Mouse (Mus musculus): Measurements from ENCODE around the gene Pilrb2.
"Not testable (repeated sequence)": the region's sequence is repeated elsewhere in the genome, so short reads cannot be mapped to it uniquely, and the experiment has no call there.

Pilrb2 gene

DNA sequence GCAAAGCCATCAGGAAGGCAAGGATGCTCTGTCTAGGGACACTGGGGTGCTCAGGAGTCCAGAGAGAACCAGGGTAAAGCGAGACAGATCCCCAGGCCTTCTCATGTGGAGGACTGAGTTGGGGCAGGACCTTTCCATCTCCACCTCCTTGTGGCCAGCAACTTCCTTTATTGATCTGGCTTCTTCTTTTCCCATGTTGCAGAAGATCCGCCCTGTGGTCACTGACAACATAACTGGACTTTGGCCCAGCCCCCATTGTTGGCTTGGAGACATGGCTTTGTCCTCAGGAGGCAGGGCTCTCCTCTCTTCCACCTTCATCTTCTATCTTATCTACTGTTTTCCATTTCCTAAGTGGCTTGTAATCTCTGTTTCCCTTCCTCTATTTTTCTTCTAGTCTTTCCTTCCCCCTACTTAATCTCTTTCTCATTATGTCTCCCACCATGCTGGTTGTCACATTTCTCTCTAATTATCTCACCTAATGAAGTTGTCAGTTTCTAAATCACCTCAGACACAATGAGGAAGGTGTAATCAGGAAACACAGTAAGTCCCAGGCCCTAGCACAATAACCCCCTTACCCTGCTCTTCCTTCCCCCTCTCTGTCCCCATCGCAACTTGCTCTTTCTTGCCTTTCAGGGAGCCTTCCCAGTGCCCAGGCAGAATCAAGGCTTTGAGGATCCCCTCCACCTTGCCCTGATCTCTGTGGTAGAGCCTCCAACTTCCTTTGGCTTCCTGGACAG lies at the start of gene Pilrb2:
TSS of gene Pilrb2 (minus strand) at position 172 of the 737 bp plus-strand sequence.
- DNase-seq (ENCODE audit: extremely low read depth, low read depth, low spot score), result not testable (repeated sequence)

DNA sequence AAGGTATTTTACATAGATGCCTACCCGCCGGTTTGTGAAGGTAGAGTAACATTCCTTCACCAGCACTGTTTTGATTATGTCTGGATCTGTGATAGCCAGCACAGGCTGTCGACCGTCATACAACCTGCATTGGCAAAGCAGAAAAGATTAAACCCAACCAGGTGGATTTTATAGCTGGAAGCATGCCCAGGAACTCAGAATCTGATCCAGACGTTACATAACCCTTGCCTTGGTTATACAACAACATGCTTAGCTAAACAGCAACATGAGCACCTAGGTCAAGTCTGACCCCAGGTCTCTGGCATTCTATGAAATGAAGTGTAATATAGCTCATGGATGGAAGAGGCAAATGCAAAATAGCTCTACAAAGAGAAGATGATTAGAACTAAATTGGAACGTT lies 43.9 kb upstream of the Pilrb2 start:
- peak; percentile 5 for DNase-seq (ENCODE audit: extremely low read depth, low read depth, low spot score)

DNA sequence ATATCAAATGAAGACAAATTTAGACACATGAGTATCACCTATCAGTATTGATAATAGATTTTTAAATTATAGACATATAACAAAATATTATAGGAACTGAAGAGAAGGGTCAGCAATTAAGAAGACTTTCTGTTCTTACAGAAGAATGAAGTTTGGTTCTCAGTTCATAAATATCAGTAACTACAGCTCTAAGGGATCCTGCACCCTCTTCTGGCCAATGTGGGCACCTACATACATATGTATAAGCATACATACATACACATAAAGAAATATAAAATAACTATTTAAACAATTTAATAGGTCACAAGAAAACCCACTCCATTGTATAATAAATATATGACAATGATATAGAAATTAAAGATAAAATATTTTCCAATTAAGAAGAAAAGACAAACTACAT lies 42.9 kb upstream of the Pilrb2 start:
- DNase-seq (ENCODE audit: extremely low read depth, low read depth, low spot score), result no peak

DNA sequence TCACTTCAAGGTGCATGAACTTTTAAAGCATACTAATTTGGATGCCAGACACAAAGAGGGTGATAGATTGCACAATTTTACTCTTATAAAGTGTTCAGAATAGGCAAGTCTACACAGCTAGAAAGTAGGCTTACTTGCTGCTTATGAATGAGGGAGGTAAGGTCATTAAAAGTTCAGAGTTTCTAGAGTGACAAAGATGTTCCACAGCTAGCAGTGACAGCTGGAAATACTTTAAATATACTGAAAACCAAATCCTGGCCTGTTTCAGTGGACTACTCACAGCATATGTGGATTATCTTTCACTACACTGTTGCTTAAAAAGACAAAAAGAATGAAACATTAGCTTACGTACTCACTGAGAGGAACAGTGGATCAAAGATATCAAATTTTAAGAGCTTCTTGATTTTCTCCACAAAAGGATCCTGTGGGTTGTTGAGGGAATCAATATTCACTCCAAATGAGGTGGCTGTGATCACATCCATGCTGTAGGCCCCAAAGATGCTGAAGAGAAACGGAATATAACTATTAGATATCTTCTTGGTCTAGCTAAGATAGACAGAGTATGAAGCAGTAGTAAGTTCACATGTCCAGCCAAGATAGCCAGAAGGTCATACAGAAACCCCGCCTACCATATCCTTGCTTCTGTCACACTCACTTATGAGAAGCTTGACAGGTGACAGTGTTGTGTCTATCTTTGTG lies 38.1 kb upstream of the Pilrb2 start:
- no peak for DNase-seq (ENCODE audit: extremely low read depth, low read depth, low spot score)

DNA sequence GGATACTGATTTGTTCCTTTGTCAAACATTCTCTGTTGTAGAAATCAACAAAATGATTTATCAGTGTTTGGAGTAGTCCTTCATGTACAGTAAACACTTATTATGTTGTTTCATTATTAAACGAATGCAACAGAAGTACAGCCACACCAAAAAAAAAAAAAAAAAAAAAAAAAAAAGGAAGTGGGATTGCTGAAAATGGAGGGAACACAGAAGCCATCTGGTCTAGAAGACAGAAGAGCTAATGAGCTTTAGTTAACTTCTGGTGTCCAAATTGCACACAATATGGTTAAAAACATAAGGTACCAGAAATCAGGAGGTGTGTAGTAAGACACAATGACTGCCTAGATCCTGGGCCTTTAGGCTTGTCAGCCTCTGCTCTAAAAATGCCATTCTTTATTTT lies 26.2 kb upstream of the Pilrb2 start:
- DNase-seq (ENCODE audit: extremely low read depth, low read depth, low spot score), result no peak

DNA sequence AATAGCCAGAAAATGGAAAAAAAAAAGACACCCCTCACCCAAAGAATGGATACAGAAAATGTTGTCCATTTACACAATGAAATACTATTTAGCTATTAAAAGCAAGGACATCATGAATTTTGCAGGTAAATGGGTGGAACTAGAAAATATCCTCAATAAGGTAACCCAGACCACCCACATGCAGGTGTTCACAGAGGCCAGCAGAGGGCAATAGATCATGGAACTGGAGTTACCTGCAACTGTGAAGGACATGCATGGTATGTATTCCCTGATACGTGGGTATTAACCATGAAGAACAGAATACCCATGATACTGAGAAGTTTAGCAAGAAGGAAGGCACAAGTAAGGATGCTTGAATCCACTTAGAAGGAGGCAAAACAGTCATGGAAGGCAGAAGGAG lies 21.3 kb upstream of the Pilrb2 start:
- no peak for DNase-seq (ENCODE audit: extremely low read depth, low read depth, low spot score)

DNA sequence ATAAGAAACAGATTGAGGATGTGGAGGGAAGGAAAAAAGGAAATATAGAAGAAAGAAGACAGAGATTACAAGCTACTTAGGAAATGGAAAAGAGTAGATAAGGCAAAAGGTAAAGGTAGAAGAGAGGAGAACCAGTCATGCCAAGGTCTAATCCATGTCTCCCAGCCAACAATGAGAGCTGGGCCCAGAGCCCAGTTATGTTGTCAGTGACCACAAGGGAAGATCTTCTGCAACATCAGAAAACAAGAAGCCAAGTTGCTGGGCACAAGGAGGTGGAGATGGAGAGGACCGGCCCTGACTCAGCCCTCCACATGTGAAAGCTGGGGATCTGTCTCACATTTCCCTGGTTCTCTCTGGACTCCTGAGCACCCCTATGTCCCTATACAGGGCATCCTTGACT lies 16.1 kb upstream of the Pilrb2 start:
- no peak for DNase-seq (ENCODE audit: extremely low read depth, low read depth, low spot score)

DNA sequence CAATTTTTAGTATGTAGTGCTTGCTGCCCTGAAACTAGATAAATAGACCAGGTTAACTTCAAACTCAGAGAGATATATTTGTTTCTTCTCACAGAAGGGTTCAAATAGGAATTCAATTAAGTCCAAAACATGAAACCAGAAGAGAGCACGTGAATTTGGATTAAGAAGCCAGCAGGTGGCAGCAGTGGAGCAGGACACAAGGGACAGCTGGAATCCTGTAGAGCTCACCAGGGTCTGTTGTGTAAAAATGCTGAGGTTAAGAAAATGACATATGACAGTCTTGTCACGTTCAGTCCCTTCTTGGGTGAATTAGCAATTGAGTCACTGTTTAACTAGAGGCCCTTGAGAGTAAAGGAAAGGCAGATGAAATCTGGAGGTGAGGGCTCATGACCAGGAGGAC lies 14.3 kb upstream of the Pilrb2 start:
- DNase-seq (ENCODE audit: extremely low read depth, low read depth, low spot score), result no peak

DNA sequence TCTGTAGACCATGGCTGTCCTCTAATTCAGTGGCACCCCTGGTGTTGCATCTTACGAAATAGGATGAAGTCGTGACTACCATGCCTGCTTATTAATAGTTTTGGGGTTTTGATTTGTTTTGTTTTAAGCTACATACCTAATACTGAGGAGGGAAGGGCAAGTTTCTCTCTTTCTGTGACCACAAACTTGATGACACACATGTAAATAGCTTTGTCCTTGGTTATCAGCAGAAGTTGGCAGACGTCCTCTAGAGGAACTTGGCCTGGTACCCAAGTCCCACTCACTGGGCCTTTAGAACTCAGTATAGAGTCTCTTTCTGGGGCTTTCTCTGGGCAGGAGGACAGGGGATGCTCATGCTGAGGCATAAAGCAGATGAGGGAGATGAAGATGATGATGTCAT lies 11.7 kb upstream of the Pilrb2 start:
- no peak for DNase-seq (ENCODE audit: extremely low read depth, low read depth, low spot score)

DNA sequence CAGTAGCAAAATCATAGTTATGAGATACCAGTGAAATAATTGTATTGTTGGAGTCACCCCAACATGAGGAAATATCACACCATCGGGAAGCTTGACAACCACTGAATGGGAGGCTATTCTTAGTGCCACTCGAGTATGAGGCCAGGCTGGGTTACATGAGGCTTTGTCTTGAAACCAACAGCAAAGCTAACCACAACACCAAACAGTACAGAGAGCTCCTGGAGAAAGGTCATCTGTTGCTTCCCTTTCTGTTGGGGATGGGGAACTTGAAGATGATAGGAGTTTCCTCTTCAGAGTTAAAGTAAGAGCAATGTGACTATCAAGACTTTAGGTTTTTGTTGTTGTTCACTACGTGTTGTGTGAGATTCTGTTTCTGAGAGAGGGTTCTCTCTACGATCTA lies 11.3 kb upstream of the Pilrb2 start:
- DNase-seq (ENCODE audit: extremely low read depth, low read depth, low spot score), result no peak

DNA sequence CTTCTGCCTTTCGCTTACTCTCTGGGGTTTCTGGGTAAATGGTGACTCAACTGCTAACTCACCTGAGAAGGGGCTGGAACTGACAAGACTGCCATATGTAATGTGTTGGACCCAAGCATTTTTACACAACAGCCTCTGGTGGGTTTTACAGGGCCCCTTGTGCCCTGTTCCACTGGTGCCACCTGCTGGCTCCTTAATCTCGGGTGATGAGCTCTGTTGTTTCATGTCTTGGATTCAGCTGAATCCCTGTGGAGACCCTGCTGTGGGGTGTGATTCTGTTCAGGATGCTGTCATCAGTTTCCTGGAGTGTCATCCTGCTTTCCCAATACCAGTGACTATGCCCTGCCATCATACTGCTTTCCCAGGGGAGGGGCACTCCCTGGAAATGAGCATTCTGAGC lies 6.2 kb upstream of the Pilrb2 start:
- DNase-seq (ENCODE audit: extremely low read depth, low read depth, low spot score), result no peak

DNA sequence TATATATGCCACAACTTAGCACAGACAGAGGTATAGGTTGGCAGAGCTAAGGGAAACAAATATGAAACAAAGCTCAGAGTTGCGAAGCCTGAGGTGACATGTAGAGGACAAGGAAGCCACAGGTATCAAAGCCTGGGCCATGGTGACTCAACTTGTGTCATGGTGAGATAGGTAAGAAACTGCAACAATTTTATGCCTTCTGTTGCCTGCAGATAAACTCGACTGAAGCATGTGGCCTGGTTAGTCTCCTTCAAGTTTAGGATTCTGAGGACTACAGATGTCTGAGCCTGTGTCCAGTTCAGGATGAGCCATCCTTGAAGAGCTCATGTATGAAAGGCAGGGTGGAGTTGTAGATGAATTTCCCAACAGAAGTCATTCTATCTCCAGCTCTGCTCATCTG lies 3.4 kb upstream of the Pilrb2 start:
- no peak for DNase-seq (ENCODE audit: extremely low read depth, low read depth, low spot score)

DNA sequence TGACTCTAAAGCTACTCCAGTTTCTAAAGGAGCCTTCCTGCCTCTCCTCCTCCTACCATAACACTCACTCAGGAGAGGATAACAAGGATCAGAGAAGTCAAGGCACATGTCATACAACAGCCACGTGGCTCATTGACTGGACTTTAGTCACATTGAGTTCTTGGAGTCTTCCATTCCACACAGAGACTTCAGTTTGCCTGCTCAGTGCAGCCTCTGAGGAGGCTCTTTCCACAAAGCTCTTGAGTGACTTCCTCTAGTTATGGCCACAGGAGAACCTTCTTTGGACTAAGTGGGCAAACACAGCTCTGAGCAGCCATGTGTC lies 727 bp upstream of the Pilrb2 start:
- not testable (repeated sequence) for DNase-seq (ENCODE audit: extremely low read depth, low read depth, low spot score)

DNA sequence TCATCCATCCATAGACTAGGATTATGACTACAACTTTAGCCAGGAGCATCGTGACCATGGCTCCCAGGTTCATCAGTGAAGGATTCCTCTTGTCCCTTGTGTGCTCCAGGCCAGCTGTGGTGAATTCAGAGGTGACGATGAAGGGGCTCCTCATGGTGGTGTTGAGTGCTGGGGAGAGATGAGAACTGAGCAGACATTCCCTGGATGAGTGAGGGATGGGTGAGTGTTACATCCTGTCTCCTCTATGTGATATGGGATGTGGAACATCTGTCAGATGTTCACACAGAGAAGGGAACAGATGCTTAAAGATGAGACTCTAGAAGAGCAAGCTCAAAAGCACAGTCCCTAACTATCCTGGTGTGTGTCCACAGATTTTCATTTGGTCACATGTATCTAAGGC lies 3.0 kb downstream of the Pilrb2 start:
- DNase-seq (ENCODE audit: extremely low read depth, low read depth, low spot score), result not testable (repeated sequence)

DNA sequence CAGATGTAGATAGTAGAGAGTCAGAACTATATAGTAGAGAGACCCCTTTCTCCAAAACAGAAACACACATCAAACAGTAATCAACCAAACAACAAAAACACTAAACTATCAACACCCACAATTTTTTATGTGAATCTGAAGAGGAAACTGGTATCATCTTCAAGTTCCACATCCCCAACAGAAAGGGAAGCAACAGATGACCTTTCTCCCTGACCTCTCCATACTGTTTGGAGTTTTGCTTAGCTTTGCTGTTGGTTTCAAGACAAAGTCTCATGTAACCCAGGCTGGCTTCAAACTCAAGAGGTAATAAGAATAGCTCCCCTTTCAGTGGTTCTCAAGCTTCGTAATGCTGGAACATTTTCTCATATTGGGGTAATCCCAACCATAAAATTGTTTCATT lies 7.6 kb downstream of the Pilrb2 start:
- DNase-seq (ENCODE audit: extremely low read depth, low read depth, low spot score), result not testable (repeated sequence)

DNA sequence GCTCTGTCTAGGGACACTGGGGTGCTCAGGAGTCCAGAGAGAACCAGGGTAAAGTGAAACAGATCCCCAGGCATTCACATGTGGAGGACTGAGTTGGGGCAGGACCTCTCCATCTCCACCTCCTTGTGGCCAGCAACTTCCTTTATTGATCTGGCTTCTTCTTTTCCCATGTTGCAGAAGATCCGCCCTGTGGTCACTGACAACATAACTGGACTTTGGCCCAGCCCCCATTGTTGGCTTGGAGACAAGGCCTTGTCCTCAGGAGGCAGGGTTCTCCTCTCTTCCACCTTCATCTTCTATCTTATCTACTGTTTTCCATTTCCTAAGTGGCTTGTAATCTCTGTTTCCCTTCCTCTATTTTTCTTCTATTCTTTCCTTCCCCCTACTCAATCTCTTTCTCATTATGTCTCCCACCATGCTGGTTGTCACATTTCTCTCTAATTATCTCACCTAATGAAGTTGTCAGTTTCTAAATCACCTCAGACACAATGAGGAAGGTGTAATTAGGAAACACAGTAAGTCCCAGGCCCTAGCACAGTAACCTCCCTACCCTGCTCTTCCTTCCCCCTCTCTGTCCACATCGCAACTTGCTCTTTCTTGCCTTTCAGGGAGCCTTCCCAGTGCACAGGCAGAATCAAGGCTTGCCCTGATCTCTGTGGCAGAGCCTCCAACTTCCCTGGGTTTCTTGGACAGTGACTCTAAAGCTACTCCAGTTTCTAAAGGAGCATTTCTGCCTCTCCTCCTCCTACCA lies 13.5 kb downstream of the Pilrb2 start, which contains the start of gene Pilrb1:
TSS of gene Pilrb1 (minus strand) at position 147 of the 751 bp plus-strand sequence.
- DNase-seq (ENCODE audit: extremely low read depth, low read depth, low spot score), result not testable (repeated sequence)

DNA sequence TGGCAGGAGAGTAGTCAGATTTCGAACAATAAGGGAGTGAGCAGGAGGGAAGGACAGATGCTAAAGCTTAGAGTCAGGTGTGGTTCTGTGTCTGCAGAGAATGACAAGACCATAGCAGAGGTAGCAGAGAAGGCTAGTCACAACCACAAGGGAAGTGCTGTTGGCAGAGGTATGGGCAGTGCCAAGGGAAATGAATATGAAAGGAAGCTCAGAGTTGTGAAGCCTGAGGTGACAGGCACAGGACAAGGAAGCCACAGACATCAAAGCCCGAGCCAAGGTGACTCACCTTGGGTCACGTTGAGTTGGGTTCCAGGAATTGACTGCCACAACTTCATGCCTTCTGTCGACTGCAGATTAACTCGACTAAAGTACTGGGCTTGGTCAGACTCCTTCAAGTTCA lies 14.7 kb downstream of the Pilrb2 start:
- not testable (repeated sequence) for DNase-seq (ENCODE audit: extremely low read depth, low read depth, low spot score)

DNA sequence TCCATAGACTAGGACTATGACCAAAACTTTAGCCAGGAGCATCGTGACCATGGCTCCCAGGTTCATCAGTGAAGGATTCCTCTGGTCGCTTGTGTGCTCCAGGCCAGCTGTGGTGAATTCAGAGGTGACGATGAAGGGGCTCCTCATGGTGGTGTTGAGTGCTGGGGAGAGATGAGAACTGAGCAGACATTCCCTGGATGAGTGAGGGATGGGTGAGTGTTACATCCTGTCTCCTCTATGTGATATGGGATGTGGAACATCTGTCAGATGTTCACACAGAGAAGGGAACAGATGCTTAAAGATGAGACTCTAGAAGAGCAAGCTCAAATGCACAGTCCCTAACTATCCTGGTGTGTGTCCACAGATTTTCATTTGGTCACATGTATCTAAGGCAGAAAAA lies 16.7 kb downstream of the Pilrb2 start:
- not testable (repeated sequence) for DNase-seq (ENCODE audit: extremely low read depth, low read depth, low spot score)

DNA sequence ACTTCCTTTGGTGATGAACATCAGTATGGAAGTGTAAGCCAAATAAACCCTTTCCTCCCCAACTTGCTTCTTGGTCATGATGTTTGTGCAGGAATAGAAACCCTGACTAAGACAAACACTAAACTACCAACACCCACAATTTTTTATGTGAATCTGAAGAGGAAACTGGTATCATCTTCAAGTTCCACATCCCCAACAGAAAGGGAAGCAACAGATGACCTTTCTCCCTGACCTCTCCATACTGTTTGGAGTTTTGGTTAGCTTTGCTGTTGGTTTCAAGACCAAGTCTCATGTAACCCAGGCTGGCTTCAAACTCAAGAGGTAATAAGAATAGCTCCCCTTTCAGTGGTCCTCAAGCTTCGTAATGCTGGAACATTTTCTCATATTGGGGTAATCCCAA lies 21.3 kb downstream of the Pilrb2 start:
- not testable (repeated sequence) for DNase-seq (ENCODE audit: extremely low read depth, low read depth, low spot score)

DNA sequence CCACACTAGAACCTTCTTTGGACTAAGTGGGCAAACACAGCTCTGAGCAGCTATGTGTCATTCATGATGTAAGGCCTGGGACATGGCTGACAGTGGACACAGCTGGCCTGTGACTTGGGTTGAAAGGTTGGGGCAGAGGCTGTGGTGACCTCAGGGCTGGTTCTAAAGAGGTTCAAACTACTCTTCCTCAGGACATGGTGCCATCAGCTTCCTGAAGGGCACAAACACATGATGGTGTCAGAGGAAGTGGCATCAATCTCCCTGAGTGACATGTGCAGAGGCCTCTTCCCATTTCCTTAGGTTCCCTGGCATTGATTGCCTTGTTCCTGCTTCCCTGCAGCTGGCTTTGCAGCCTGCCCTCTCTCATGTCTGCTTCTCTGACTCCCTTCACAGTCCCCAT lies 34.5 kb downstream of the Pilrb2 start:
- not testable (repeated sequence) for DNase-seq (ENCODE audit: extremely low read depth, low read depth, low spot score)

DNA sequence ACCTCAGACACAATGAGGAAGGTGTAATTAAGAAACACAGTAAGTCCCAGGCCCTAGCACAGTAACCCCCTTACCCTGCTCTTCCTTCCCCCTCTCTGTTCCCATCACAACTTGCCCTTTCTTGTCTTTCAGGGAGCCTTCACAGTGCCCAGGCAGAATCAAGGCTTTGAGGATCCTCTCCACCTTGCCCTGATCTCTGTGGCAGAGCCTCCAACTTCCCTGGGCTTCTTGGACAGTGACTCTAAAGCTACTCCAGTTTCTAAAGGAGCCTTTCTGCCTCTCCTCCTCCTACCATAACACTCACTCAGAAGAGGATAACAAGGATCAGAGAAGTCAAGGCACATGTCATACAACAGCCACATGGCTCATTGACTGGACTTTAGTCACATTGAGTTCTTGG lies 35.0 kb downstream of the Pilrb2 start:
- no peak for DNase-seq (ENCODE audit: extremely low read depth, low read depth, low spot score)

DNA sequence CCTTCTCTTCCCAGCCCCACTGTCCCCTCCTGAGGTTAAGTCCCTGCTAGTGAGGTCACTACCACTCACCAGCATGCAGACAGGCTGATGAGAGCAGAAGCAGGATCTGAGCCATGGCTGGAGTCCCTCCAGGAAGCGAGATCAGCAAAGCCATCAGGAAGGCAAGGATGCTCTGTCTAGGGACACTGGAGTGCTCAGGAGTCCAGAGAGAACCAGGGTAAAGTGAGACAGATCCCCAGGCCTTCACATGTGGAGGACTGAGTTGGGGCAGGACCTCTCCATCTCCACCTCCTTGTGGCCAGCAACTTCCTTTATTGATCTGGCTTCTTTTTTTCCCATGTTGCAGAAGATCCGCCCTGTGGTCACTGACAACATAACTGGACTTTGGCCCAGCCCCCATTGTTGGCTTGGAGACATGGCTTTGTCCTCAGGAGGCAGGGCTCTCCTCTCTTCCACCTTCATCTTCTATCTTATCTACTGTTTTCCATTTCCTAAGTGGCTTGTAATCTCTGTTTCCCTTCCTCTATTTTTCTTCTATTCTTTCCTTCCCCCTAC lies 35.6 kb downstream of the Pilrb2 start, which contains the start of gene Pilra:
TSS of gene Pilra (minus strand) at position 316 of the 555 bp plus-strand sequence.
- DNase-seq (ENCODE audit: extremely low read depth, low read depth, low spot score), result not testable (repeated sequence)
